Mouse (Mus musculus): ENCODE results near the gene Lgr4.

GRCm38 (mm10) chr2:110009449-110009848 lies 92.0 kb downstream of the Lgr4 start:
- TF ChIP-seq CTCF (conservative IDR thresholded peaks at IDR 0.05; ENCODE audit: low read length) (no peak), NANOG (IDR thresholded peaks at IDR 0.05; ENCODE audit: borderline replicate concordance, low read length) (no peak)
